23 mouse cellular contexts compared by ENCODE assay signal in genomic region chr13:117134352-117134751, GRCm38 (mm10).
DNase-seq lines count a peak whose midpoint lies in the region; ATAC-seq and TF ChIP-seq lines count a peak whose summit lies in the region.
"Had no signal": no experiment of that assay in that cellular context is flagged by ENCODE, and none has a peak within 500 bp of the region (broad histone marks: within the 10 kb centered on the region; RNA-seq: fewer than 3 reads in every experiment).

No protein-coding gene starts in this region.

- no peak for ATAC-seq in CD4-positive, CD25-positive, alpha-beta regulatory T cell, adult 4 months
- no peak for ATAC-seq in hindbrain, postnatal 0 days
- ATAC-seq in hindbrain, embryonic 14.5 days (ENCODE audit: low FRiP score), result no peak
- ATAC-seq in common myeloid progenitor, adult 5-6 weeks (replicated peaks; ENCODE audit: low read depth, poor library complexity, severe bottlenecking), result 0 out of 2 replicates have a peak, but pooled peaks have one; percentile 60
- ATAC-seq: midbrain, embryonic 13.5 days had no signal

- H3K36me3 ChIP-seq in hindbrain, postnatal 0 days (ENCODE audit: insufficient read depth, low read length), result no peaks in the 10 kb centered on the region
- H3K36me3 ChIP-seq in hindbrain, embryonic 14.5 days (replicated peaks; ENCODE audit: control insufficient read depth, insufficient read depth), result no peaks in the 10 kb centered on the region
- H3K36me3 ChIP-seq: forebrain, embryonic 10.5 days; heart, embryonic 13.5 days; hindbrain, embryonic 13.5 days; limb, embryonic 10.5 days; midbrain, embryonic 13.5 days; neural tube, embryonic 12.5 days had no signal

- no peak overlapping the region for H3K4me3 ChIP-seq in hindbrain, postnatal 0 days (ENCODE audit: low read length)
- no peak overlapping the region for H3K4me3 ChIP-seq in hindbrain, embryonic 14.5 days (replicated peaks; ENCODE audit: low read length)
- H3K4me3 ChIP-seq: forebrain, embryonic 10.5 days; heart, embryonic 13.5 days; hindbrain, embryonic 13.5 days; limb, embryonic 10.5 days; megakaryocyte, embryonic 14.5 days; midbrain, embryonic 13.5 days; neural tube, embryonic 12.5 days had no signal

- no peak overlapping the region for H3K4me2 ChIP-seq in hindbrain, postnatal 0 days (ENCODE audit: low read depth, low read length)
- no peak overlapping the region for H3K4me2 ChIP-seq in hindbrain, embryonic 14.5 days (replicated peaks)
- H3K4me2 ChIP-seq: heart, embryonic 13.5 days; hindbrain, embryonic 13.5 days; midbrain, embryonic 13.5 days; neural tube, embryonic 12.5 days had no signal

- H3K27me3 ChIP-seq in hindbrain, postnatal 0 days (ENCODE audit: insufficient read depth, low read length), result no peaks in the 10 kb centered on the region
- no peaks in the 10 kb centered on the region for H3K27me3 ChIP-seq in hindbrain, embryonic 14.5 days (ENCODE audit: control insufficient read depth, insufficient read depth, low read length)
- H3K27me3 ChIP-seq: heart, embryonic 13.5 days; hindbrain, embryonic 13.5 days; megakaryocyte, embryonic 14.5 days; midbrain, embryonic 13.5 days; neural tube, embryonic 12.5 days had no signal

- WGBS in hindbrain, postnatal 0 days, result 92% methylated on average over 3 of the region's 3 CpGs
- WGBS in hindbrain, embryonic 14.5 days, result 89% methylated on average over 3 of the region's 3 CpGs

- H3K27ac ChIP-seq in hindbrain, postnatal 0 days, result no peak overlapping the region
- no peak overlapping the region for H3K27ac ChIP-seq in hindbrain, embryonic 14.5 days
- H3K27ac ChIP-seq: forebrain, embryonic 10.5 days; heart, embryonic 13.5 days; hindbrain, embryonic 13.5 days; limb, embryonic 10.5 days; midbrain, embryonic 13.5 days; neural tube, embryonic 12.5 days had no signal

- no peak overlapping the region for H3K9ac ChIP-seq in hindbrain, postnatal 0 days (replicated peaks; ENCODE audit: low read length)
- H3K9ac ChIP-seq in hindbrain, embryonic 14.5 days, result no peak overlapping the region
- H3K9ac ChIP-seq: heart, embryonic 13.5 days; hindbrain, embryonic 13.5 days; midbrain, embryonic 13.5 days; neural tube, embryonic 12.5 days had no signal

- H3K4me1 ChIP-seq in hindbrain, postnatal 0 days (ENCODE audit: insufficient read depth, low read length), result no peaks in the 10 kb centered on the region
- H3K4me1 ChIP-seq in hindbrain, embryonic 14.5 days (replicated peaks; ENCODE audit: control insufficient read depth, insufficient read depth, low read length), result no peaks in the 10 kb centered on the region
- H3K4me1 ChIP-seq: forebrain, embryonic 10.5 days; hindbrain, embryonic 13.5 days; limb, embryonic 10.5 days; megakaryocyte, embryonic 14.5 days; midbrain, embryonic 13.5 days; neural tube, embryonic 12.5 days had no signal

- DNase-seq in CD4-positive, CD25-positive, alpha-beta regulatory T cell, adult 2 months (ENCODE audit: low read depth, low spot score), result peak; percentile 11
- DNase-seq in hindbrain, postnatal 0 days (ENCODE audit: low spot score), result no peak
- DNase-seq in hindbrain, embryonic 14.5 days (ENCODE audit: low spot score), result no peak
- DNase-seq in 3T3-L1 (ENCODE audit: low read depth, low spot score), result peak; percentile 50
- no peak for DNase-seq in embryo, embryonic 9.5 days (ENCODE audit: extremely low spot score)
- DNase-seq in lung, postnatal 25 days (ENCODE audit: low spot score), result no peak
- DNase-seq: adrenal gland, postnatal 36 days; cerebellum, adult 9-10 months; heart, postnatal 36 days; kidney, adult 11 months; layer of hippocampus, adult 9-11 months; lung, postnatal 10 days; right cerebral cortex, postnatal 14 days; thymus, postnatal 14 days had no signal

- peak; percentile 26 for TF ChIP-seq CTCF in hindbrain, postnatal 0 days (IDR thresholded peaks at IDR 0.05; ENCODE audit: low read depth)

- no peaks in the 10 kb centered on the region for H3K9me3 ChIP-seq in hindbrain, postnatal 0 days (ENCODE audit: low read length)
- no peaks in the 10 kb centered on the region for H3K9me3 ChIP-seq in hindbrain, embryonic 14.5 days (ENCODE audit: control insufficient read depth, low read length)
- H3K9me3 ChIP-seq: forebrain, embryonic 10.5 days; heart, embryonic 13.5 days; hindbrain, embryonic 13.5 days; limb, embryonic 10.5 days; megakaryocyte, embryonic 14.5 days; midbrain, embryonic 13.5 days; neural tube, embryonic 12.5 days had no signal

Comparison
In these comparisons a context has a peak if more than half of its experiments do, and no peak if none do; other contexts are left out.
1. DNase-seq: peak in CD4-positive, CD25-positive, alpha-beta regulatory T cell, adult 2 months (single experiment) and 3T3-L1 (single experiment); none in hindbrain, postnatal 0 days (single experiment), hindbrain, embryonic 14.5 days (single experiment), embryo, embryonic 9.5 days (single experiment) and lung, postnatal 25 days (single experiment).